Mouse (Mus musculus) lung, postnatal 0 days (tissue): ENCODE results near the gene Tomm40.

Source experiments
- CTCF ChIP-seq: IDR thresholded peaks from 2 replicates; pipeline ENCODE4 v1.5.1; 2016; ENCODE audit warnings: antibody characterized with exemption, mild to moderate bottlenecking
- EP300 ChIP-seq: IDR thresholded peaks from 2 replicates; pipeline ENCODE4 v1.6.1; 2016; ENCODE audit warnings: antibody characterized with exemption, mild to moderate bottlenecking, control low read depth

DNA sequence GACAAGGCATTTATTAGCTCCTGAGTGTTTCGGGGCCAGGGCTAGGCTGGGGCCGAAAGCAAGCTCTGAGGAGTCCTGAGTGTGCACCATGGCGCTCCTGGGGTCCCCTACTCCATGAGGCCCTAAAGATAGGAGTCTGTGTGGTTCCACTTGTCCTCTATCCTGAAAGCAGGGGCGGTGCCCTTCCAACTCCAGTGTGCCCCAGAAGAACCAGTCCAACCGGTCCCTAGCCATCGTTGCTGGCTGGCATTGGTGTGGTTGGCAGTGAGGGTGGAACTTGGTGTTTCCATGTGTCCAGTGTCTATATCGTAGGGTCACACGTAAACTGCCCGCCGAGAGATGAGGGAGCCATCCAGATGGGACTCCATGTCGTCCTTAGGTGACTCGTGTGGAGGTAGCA, 8.9 kb upstream of the Tomm40 start:
- TF ChIP-seq CTCF: no peak
- no peak for TF ChIP-seq EP300
